Mouse (Mus musculus): ENCODE results near the gene Tsc22d4. TPM values are rescaled to one million over a fixed set of nuclear protein-coding genes. Genes with fewer than 3 reads are reported as not detected.

Tsc22d4 gene
- 121 and 125 TPM in 2 replicates for polyA plus RNA-seq (2014; fragmentation: Nextera tagmentation; extraction: Ambion mirVana)

DNA sequence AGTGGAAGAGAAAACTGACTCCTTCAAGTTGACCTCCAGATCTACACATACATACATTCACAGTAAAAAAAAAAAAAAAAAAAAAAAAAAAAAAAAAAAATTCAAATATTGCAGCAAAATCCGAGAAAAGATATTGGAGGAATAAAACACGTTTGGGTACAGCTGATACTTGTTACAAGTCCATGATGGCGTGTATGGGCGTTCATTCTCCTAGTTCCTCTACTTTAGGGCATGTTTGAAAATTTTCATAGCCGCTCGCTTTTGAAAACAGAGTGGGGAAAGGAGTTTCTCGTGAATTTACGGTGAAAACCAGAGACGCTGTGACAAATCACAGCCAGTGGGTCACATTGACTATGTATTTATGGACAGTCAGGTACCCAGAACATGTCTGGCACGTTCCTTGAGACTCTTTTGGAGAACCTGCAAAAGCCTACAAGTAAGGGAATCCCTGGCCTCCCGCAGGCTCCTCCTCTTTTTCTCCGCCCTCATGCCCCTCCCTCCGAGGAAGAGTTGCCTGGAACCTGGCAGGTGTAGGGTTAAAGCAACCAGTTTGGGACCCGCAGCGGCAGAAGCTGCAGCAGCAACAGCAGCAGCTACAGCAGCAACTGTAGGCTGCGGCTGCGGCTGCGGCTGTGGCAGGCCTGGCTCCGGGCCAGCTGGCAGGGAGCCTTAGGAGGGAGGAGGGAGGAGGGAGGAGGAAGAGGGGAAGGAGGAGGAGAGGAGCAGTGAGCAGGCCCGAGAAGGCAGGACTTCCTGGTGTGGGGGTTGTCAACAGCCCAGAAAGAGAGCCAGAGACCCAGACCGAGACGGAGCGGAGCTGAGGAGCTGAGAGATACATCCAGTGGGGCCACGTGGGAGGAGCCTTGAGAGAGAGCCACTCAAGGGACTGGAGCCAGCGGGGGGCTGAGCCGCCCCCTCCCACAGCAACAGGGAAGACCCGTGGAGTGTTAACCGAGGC is at the start of gene Tsc22d4:
Gene Tsc22d4, plus strand, starts transcription at position 517 of the 958 bp plus-strand sequence.
- Histone ChIP-seq H3K27me3 (replicated peaks; ENCODE audit: control insufficient read depth, insufficient read depth, low read length) (no peaks in the 10 kb centered on the region), H3K27ac (ENCODE audit: low read depth) (peak within 1 kb of the TSS; percentile 93), H3K4me3 (ENCODE audit: low read depth, low read length) (peak within 1 kb of the TSS; percentile 88), H3K4me1 (replicated peaks; ENCODE audit: control insufficient read depth, insufficient read depth, low read length) (peaks cover 27% of the 10 kb centered on the region), H3K9me3 (ENCODE audit: control insufficient read depth, low read length) (no peaks in the 10 kb centered on the region), H3K4me2 (ENCODE audit: low read length) (peak within 1 kb of the TSS; percentile 97), H3K36me3 (ENCODE audit: control insufficient read depth, insufficient read depth, low read length) (0 out of 2 replicates have a peak, but pooled peaks cover 4% of the 10 kb centered on the region), H3K9ac (ENCODE audit: low read length) (peak within 1 kb of the TSS; percentile 77)
- ATAC-seq (replicated peaks; ENCODE audit: low FRiP score, low TSS enrichment, low read depth) (peak; percentile 89), DNase-seq (ENCODE audit: low spot score) (peak; percentile 99)
- 3% methylated on average over 28 of the region's 28 CpGs for WGBS

DNA sequence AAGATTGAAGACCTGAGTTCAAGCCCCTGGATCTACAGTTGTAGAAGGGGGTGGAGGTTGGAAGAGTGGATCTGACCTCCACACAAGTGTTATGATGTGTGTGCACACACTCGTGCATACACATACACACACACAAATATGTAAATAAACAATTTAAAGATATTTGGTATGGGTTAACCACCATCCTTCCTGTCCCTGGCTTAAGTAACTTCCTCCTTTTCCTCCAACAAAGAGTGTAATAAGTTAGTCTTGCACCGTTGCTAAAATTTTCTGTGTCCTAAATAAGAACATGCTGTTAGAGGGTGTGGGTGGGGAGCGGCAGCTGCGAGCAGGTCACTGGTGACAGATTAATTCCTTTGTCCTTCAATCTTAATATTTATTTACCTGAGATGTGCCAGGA is 49.6 kb upstream of the Tsc22d4 start:
- Histone ChIP-seq H3K27ac (ENCODE audit: low read depth) (no peak overlapping the region), H3K36me3 (ENCODE audit: control insufficient read depth, insufficient read depth, low read length) (no peaks in the 10 kb centered on the region), H3K9ac (ENCODE audit: low read length) (no peak overlapping the region), H3K9me3 (ENCODE audit: control insufficient read depth, low read length) (no peaks in the 10 kb centered on the region), H3K4me1 (replicated peaks; ENCODE audit: control insufficient read depth, insufficient read depth, low read length) (no peaks in the 10 kb centered on the region), H3K4me3 (ENCODE audit: low read depth, low read length) (no peak overlapping the region), H3K4me2 (ENCODE audit: low read length) (no peak overlapping the region), H3K27me3 (replicated peaks; ENCODE audit: control insufficient read depth, insufficient read depth, low read length) (no peaks in the 10 kb centered on the region)
- DNase-seq (ENCODE audit: low spot score), result no peak
- ATAC-seq (replicated peaks; ENCODE audit: low FRiP score, low TSS enrichment, low read depth), result no peak
- WGBS, result 75% methylated on average over 4 of the region's 4 CpGs

DNA sequence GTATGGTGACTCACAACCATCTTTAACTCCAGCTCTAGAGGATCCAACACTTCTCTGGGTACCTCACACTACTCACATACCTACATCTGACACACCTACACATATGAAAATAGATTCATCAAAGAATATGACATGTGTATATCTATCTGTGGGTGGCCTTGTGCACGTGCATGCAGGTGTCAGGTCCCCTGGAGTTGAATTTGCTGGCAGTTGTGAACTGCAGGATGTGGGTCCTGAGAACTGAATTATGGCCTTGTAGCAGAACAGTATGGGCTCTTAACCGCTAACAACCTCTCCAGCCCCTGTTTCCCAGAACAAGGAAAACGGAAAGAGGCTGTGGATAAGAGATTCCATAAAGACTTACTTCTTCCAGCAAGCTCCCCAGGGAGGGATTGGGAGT is 46.5 kb upstream of the Tsc22d4 start:
- no peaks in the 10 kb centered on the region for H3K36me3 ChIP-seq (ENCODE audit: control insufficient read depth, insufficient read depth, low read length)
- no peak overlapping the region for H3K4me2 ChIP-seq (ENCODE audit: low read length)
- H3K4me3 ChIP-seq (ENCODE audit: low read depth, low read length), result no peak overlapping the region
- no peak overlapping the region for H3K9ac ChIP-seq (ENCODE audit: low read length)
- 72% methylated on average over 3 of the region's 3 CpGs for whole genome bisulfite sequencing
- ATAC-seq (replicated peaks; ENCODE audit: low FRiP score, low TSS enrichment, low read depth) (no peak), DNase-seq (ENCODE audit: low spot score) (no peak)
- H3K4me1 ChIP-seq (replicated peaks; ENCODE audit: control insufficient read depth, insufficient read depth, low read length), result no peaks in the 10 kb centered on the region
- no peaks in the 10 kb centered on the region for H3K9me3 ChIP-seq (ENCODE audit: control insufficient read depth, low read length)
- H3K27ac ChIP-seq (ENCODE audit: low read depth), result no peak overlapping the region
- H3K27me3 ChIP-seq (replicated peaks; ENCODE audit: control insufficient read depth, insufficient read depth, low read length), result no peaks in the 10 kb centered on the region

DNA sequence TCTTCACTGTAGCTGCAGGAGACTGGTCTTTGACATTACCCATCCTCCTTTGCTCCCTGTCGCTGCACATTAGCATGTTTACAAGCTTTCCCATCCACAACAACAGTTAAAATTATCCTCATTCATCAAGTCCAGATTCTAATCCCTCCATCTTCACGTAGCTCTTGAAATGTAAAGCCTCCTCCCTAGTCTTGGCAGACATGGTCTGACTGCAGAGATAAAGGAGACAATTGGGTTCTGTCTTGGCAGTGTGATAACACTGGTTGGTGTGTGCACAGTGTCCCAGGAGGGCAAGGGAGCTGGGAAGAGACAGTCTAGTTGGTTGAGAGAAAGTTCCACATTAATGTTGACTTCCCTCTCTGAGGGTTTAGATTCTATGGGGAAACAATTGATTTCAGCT is 45.7 kb upstream of the Tsc22d4 start:
- no peak overlapping the region for H3K4me2 ChIP-seq (ENCODE audit: low read length)
- H3K36me3 ChIP-seq (ENCODE audit: control insufficient read depth, insufficient read depth, low read length), result no peaks in the 10 kb centered on the region
- no peak overlapping the region for H3K4me3 ChIP-seq (ENCODE audit: low read depth, low read length)
- H3K9ac ChIP-seq (ENCODE audit: low read length), result no peak overlapping the region
- DNase-seq (ENCODE audit: low spot score) (no peak), ATAC-seq (replicated peaks; ENCODE audit: low FRiP score, low TSS enrichment, low read depth) (no peak)
- no peaks in the 10 kb centered on the region for H3K27me3 ChIP-seq (replicated peaks; ENCODE audit: control insufficient read depth, insufficient read depth, low read length)
- no peaks in the 10 kb centered on the region for H3K9me3 ChIP-seq (ENCODE audit: control insufficient read depth, low read length)
- 40% methylated on average over 2 of the region's 2 CpGs for WGBS
- H3K4me1 ChIP-seq (replicated peaks; ENCODE audit: control insufficient read depth, insufficient read depth, low read length), result no peaks in the 10 kb centered on the region
- no peak overlapping the region for H3K27ac ChIP-seq (ENCODE audit: low read depth)

DNA sequence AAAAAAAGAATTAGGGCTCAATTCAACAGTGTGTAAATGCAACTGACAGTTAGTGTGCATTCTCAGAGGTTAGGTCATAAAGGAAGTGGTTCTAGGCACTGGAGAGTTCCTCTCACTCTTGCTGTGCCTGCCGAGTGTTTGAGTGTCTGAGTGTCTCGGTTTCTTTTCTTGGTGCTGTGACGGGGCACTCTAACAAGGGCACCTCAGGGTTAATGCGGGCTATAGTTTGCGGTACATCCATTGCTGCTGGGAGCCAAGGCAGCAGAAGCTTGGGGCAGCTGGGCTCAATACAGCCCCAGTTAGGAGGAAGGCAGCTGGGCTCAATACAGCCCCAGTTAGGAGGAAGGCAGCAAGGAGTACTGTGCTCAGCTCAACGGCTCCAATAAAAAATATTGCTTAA is 40.3 kb upstream of the Tsc22d4 start:
- H3K4me2 ChIP-seq (ENCODE audit: low read length), result no peak overlapping the region
- no peaks in the 10 kb centered on the region for H3K27me3 ChIP-seq (replicated peaks; ENCODE audit: control insufficient read depth, insufficient read depth, low read length)
- DNase-seq (ENCODE audit: low spot score), result no peak
- H3K36me3 ChIP-seq (ENCODE audit: control insufficient read depth, insufficient read depth, low read length), result no peaks in the 10 kb centered on the region
- ATAC-seq (replicated peaks; ENCODE audit: low FRiP score, low TSS enrichment, low read depth), result no peak
- 53% methylated on average over 6 of the region's 6 CpGs for WGBS
- H3K4me1 ChIP-seq (replicated peaks; ENCODE audit: control insufficient read depth, insufficient read depth, low read length), result no peaks in the 10 kb centered on the region
- no peak overlapping the region for H3K4me3 ChIP-seq (ENCODE audit: low read depth, low read length)
- H3K9ac ChIP-seq (ENCODE audit: low read length), result no peak overlapping the region
- no peaks in the 10 kb centered on the region for H3K9me3 ChIP-seq (ENCODE audit: control insufficient read depth, low read length)
- H3K27ac ChIP-seq (ENCODE audit: low read depth), result no peak overlapping the region

DNA sequence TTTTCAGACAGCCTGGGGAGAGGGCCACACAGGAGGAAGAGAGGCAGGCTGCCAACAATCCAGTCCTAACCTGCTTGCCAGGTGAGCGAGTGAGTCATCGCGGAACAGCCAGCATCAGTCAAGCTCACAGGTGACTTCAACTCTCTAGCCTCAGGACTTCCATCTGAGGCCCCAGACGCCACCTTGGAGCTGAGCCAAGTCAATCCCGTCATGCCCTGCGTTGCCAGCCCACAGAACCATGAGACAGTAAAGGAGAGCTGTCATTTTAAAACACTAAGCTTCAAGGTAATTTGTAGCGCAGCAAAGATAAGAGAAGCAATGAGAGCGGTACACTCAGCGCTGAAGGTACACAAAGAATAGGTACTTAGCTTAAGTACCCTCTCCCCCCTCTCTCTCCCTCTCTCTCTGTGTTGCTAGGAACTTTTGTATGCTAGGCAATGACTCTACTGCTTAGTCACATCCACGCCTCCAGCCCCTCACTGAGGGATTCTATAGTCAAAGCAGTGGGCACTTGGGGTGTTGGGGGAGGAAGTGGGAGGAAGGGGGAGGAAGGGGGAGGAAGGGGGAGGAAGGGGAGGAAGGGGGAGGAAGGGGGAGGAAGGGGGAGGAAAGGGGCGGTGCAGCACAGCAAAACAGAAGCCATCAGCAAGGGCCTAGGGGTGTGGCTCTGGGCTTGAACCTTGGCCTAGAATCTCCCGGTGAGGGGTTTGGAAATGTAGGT is 38.5 kb upstream of the Tsc22d4 start:
- Histone ChIP-seq H3K4me1 (replicated peaks; ENCODE audit: control insufficient read depth, insufficient read depth, low read length) (no peaks in the 10 kb centered on the region), H3K36me3 (ENCODE audit: control insufficient read depth, insufficient read depth, low read length) (no peaks in the 10 kb centered on the region), H3K4me2 (ENCODE audit: low read length) (no peak overlapping the region), H3K27ac (ENCODE audit: low read depth) (peak overlapping the region; percentile 57), H3K9ac (ENCODE audit: low read length) (no peak overlapping the region), H3K27me3 (replicated peaks; ENCODE audit: control insufficient read depth, insufficient read depth, low read length) (no peaks in the 10 kb centered on the region), H3K4me3 (ENCODE audit: low read depth, low read length) (no peak overlapping the region), H3K9me3 (ENCODE audit: control insufficient read depth, low read length) (no peaks in the 10 kb centered on the region)
- DNase-seq (ENCODE audit: low spot score), result peak; percentile 87
- WGBS, result 46% methylated on average over 12 of the region's 12 CpGs
- peak; percentile 86 for ATAC-seq (replicated peaks; ENCODE audit: low FRiP score, low TSS enrichment, low read depth)

DNA sequence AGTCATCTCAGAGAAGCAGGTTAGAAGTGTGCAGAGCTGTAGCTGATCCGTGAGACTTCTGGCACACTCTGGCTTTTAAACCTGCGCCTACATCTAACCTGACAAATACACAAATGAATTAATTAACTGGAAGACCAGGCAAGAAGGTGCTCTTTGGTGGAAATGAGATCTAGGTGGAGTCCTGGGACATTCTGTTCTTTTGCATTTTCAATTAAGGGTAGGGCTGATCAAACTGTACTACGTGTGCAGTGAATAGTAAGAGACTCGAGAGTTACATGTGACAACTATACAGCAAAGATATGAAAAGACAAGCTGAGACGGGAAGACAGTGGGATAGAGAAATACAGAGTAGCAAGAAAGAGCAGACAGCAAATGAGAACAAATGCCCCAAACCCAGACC is 32.1 kb upstream of the Tsc22d4 start:
- Histone ChIP-seq H3K4me2 (ENCODE audit: low read length) (no peak overlapping the region), H3K9ac (ENCODE audit: low read length) (no peak overlapping the region), H3K27ac (ENCODE audit: low read depth) (no peak overlapping the region), H3K4me3 (ENCODE audit: low read depth, low read length) (no peak overlapping the region), H3K9me3 (ENCODE audit: control insufficient read depth, low read length) (no peaks in the 10 kb centered on the region), H3K36me3 (ENCODE audit: control insufficient read depth, insufficient read depth, low read length) (no peaks in the 10 kb centered on the region), H3K27me3 (replicated peaks; ENCODE audit: control insufficient read depth, insufficient read depth, low read length) (no peaks in the 10 kb centered on the region), H3K4me1 (replicated peaks; ENCODE audit: control insufficient read depth, insufficient read depth, low read length) (no peaks in the 10 kb centered on the region)
- DNase-seq (ENCODE audit: low spot score) (no peak), ATAC-seq (replicated peaks; ENCODE audit: low FRiP score, low TSS enrichment, low read depth) (no peak)
- WGBS, result 83% methylated on average over 5 of the region's 5 CpGs

DNA sequence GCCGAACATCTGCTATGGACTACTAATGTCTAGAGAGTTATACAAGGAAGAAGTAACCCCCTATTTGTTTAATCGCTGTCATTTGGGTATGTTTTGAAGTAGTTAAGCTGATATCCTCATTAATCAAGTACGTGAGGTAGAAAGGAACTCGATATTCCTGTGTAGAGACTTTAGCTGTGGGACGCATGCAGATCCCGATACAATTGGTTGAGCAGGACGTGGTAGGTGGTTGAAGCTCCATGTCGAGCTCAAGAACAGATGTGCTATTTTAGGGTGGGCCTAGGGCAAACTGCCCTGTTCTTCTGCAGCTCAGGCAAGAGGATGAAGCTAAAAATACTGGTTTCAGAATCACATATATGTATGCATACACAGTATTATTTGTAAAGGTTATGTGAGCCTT is 29.8 kb upstream of the Tsc22d4 start:
- H3K9ac ChIP-seq (ENCODE audit: low read length), result no peak overlapping the region
- no peak overlapping the region for H3K4me2 ChIP-seq (ENCODE audit: low read length)
- H3K27ac ChIP-seq (ENCODE audit: low read depth), result no peak overlapping the region
- H3K9me3 ChIP-seq (ENCODE audit: control insufficient read depth, low read length), result no peaks in the 10 kb centered on the region
- H3K4me1 ChIP-seq (replicated peaks; ENCODE audit: control insufficient read depth, insufficient read depth, low read length), result 0 out of 2 replicates have a peak, but pooled peaks cover 4% of the 10 kb centered on the region
- no peaks in the 10 kb centered on the region for H3K36me3 ChIP-seq (ENCODE audit: control insufficient read depth, insufficient read depth, low read length)
- DNase-seq (ENCODE audit: low spot score), result no peak
- no peak for ATAC-seq (replicated peaks; ENCODE audit: low FRiP score, low TSS enrichment, low read depth)
- H3K27me3 ChIP-seq (replicated peaks; ENCODE audit: control insufficient read depth, insufficient read depth, low read length), result no peaks in the 10 kb centered on the region
- no peak overlapping the region for H3K4me3 ChIP-seq (ENCODE audit: low read depth, low read length)
- WGBS, result 64% methylated on average over 8 of the region's 8 CpGs

Measured in intestine, embryonic 14.5 days (tissue).